Mouse (Mus musculus): Measurements from ENCODE around the gene Krtap28-10.
"Not testable (repeated sequence)": the region's sequence is repeated elsewhere in the genome, so short reads cannot be mapped to it uniquely, and the experiment has no call there.

Krtap28-10 gene

GRCm38 (mm10) chr1:83014477-83014876 lies 27.8 kb downstream of the Krtap28-10 start:
- no peak for DNase-seq (ENCODE audit: low spot score)

GRCm38 (mm10) chr1:83007471-83007870 lies 34.8 kb downstream of the Krtap28-10 start:
- no peak for DNase-seq (ENCODE audit: low spot score)

GRCm38 (mm10) chr1:83006218-83007179 lies 35.8 kb downstream of the Krtap28-10 start:
- DNase-seq (ENCODE audit: low spot score) = no peak

- not testable (repeated sequence) for DNase-seq (ENCODE audit: low spot score)
Observed at GRCm38 (mm10) chr1:83000306-83000705, 42.0 kb downstream of the Krtap28-10 start, which contains the start of gene Gm47959. Gm47959 (plus strand) TSS chr1:83000548.

GRCm38 (mm10) chr1:82993947-82994346 lies 48.3 kb downstream of the Krtap28-10 start:
- no peak for DNase-seq (ENCODE audit: low spot score)

- DNase-seq (ENCODE audit: low spot score) = no peak
Observed at GRCm38 (mm10) chr1:82992093-82992492, 50.2 kb downstream of the Krtap28-10 start.

- DNase-seq (ENCODE audit: low spot score) = no peak
Observed at GRCm38 (mm10) chr1:82991596-82991995, 50.7 kb downstream of the Krtap28-10 start.
